Mouse (Mus musculus) cerebellum, adult 2 months (tissue): Measurements from ENCODE around the gene B9d1. TPM values are rescaled to one million over a fixed set of nuclear protein-coding genes. Genes with fewer than 3 reads are reported as not detected.
A peak's percentile ranks its signal among the peaks of the same experiment; 100 is the strongest.

ENCODE experiments used
- DNase-seq, 2 experiments: peaks; one replicate each; pipeline ENCODE4 v3.0.0; 2021
- H3K27ac ChIP-seq: fragments of 200-500 bp; 2 replicates; pipeline ENCODE4 v1.5.1; 2012; ENCODE audit warnings: low read length, control low read depth, inconsistent platforms; ENCODE audit not compliant: insufficient read depth
- H3K27me3 ChIP-seq: fragments of 200-500 bp; 2 replicates; pipeline ENCODE4 v1.6.1; 2012; ENCODE audit warnings: inconsistent platforms, mild to moderate bottlenecking, low read length, moderate library complexity; ENCODE audit not compliant: control insufficient read depth, insufficient read depth
- H3K4me1 ChIP-seq: fragments of 200-500 bp; 2 replicates; pipeline ENCODE4 v1.6.1; 2011; ENCODE audit warnings: low read length; ENCODE audit not compliant: control insufficient read depth, insufficient read depth
- H3K4me3 ChIP-seq: fragments of 200-500 bp; replicated peaks from 2 replicates; pipeline ENCODE3; 2011; ENCODE audit warnings: mild to moderate bottlenecking, low read depth, low read length, control low read depth; ENCODE audit not compliant: insufficient read depth
- CTCF ChIP-seq: fragments of 200-500 bp; IDR thresholded peaks from 2 replicates; pipeline ENCODE4 v1.5.1; 2011; ENCODE audit warnings: low read depth, mild to moderate bottlenecking, control low read depth, low read length, moderate library complexity, borderline replicate concordance; ENCODE audit not compliant: insufficient read depth
- POLR2A ChIP-seq: fragments of 200-500 bp; IDR thresholded peaks from 2 replicates; pipeline ENCODE4 v1.6.1; 2011; ENCODE audit warnings: low read length, control low read depth, borderline replicate concordance; ENCODE audit not compliant: insufficient read depth
- WGBS: fragments of 180-500 bp; shearing (Covaris S2); methylation state at CpG from one replicate; pipeline ENCODE4 v1.1.7; 2018; 5-methylcytosine and 5-hydroxymethylcytosine counted together
- polyA plus RNA-seq: library from polyadenylated mRNA; depleted of rRNA; stranded (reverse); fragments of >200 nt; gene quantifications from 2 replicates; pipeline ENCODE4 v1.2.3, GENCODE M21; 2012

B9d1 gene
- polyA plus RNA-seq, 1 experiment = 36.2 TPM

GRCm38 (mm10) chr11:61485541-61486457, 19.1 kb upstream of the B9d1 start:
- no peak for TF ChIP-seq POLR2A
- TF ChIP-seq CTCF = no peak
- peak; percentile 62 to 68 for DNase-seq
- WGBS = 60% methylated on average over 22 of the region's 22 CpGs
- Histone ChIP-seq H3K4me1 (peaks cover 60% of the 10 kb centered on the region), H3K4me3 (no peak overlapping the region), H3K27ac (no peak overlapping the region), H3K27me3 (no peaks in the 10 kb centered on the region)

GRCm38 (mm10) chr11:61486458-61487219, 18.3 kb upstream of the B9d1 start:
- 54% methylated on average over 14 of the region's 14 CpGs for WGBS
- Histone ChIP-seq H3K27me3 (no peaks in the 10 kb centered on the region), H3K27ac (no peak overlapping the region), H3K4me3 (no peak overlapping the region), H3K4me1 (peaks cover 59% of the 10 kb centered on the region)
- TF ChIP-seq POLR2A = no peak
- no peak for TF ChIP-seq CTCF
- no peak for DNase-seq

GRCm38 (mm10) chr11:61487401-61487800, 17.5 kb upstream of the B9d1 start:
- TF ChIP-seq POLR2A = no peak
- no peak for TF ChIP-seq CTCF
- no peaks in the 10 kb centered on the region for H3K27me3 ChIP-seq
- 54% methylated on average over 2 of the region's 2 CpGs for WGBS
- no peak overlapping the region for H3K4me3 ChIP-seq
- DNase-seq = no peak
- H3K4me1 ChIP-seq = peaks cover 57% of the 10 kb centered on the region
- H3K27ac ChIP-seq = no peak overlapping the region

- H3K4me3 ChIP-seq = no peak overlapping the region
- peaks cover 62% of the 10 kb centered on the region for H3K4me1 ChIP-seq
- no peaks in the 10 kb centered on the region for H3K27me3 ChIP-seq
- H3K27ac ChIP-seq = no peak overlapping the region
- 77% methylated on average over 7 of the region's 7 CpGs for WGBS
- DNase-seq = no peak
- TF ChIP-seq POLR2A (no peak), CTCF (no peak)
Observed at GRCm38 (mm10) chr11:61487936-61488335, 17.0 kb upstream of the B9d1 start.

GRCm38 (mm10) chr11:61489085-61489484, 15.9 kb upstream of the B9d1 start:
- H3K27ac ChIP-seq = no peak overlapping the region
- DNase-seq = no peak
- H3K4me1 ChIP-seq = peaks cover 59% of the 10 kb centered on the region
- TF ChIP-seq POLR2A (no peak), CTCF (no peak)
- 43% methylated on average over 2 of the region's 2 CpGs for WGBS
- no peak overlapping the region for H3K4me3 ChIP-seq
- H3K27me3 ChIP-seq = no peaks in the 10 kb centered on the region

- no peak overlapping the region for H3K4me3 ChIP-seq
- peaks cover 51% of the 10 kb centered on the region for H3K4me1 ChIP-seq
Observed at GRCm38 (mm10) chr11:61489874-61490273, 15.1 kb upstream of the B9d1 start.

GRCm38 (mm10) chr11:61490944-61491520, 13.9 kb upstream of the B9d1 start:
- H3K4me1 ChIP-seq = peaks cover 42% of the 10 kb centered on the region
- DNase-seq = no peak

More at GRCm38 (mm10) chr11:61489874-61490273, 15.1 kb upstream of the B9d1 start:
- TF ChIP-seq POLR2A (no peak), CTCF (no peak)
- Histone ChIP-seq H3K27me3 (no peaks in the 10 kb centered on the region), H3K27ac (no peak overlapping the region)
- WGBS = 55% methylated on average over 8 of the region's 8 CpGs
- DNase-seq = no peak

More at GRCm38 (mm10) chr11:61490944-61491520, 13.9 kb upstream of the B9d1 start:
- 68% methylated on average over 22 of the region's 22 CpGs for WGBS
- no peak overlapping the region for H3K27ac ChIP-seq
- TF ChIP-seq CTCF (no peak), POLR2A (no peak)
- no peak overlapping the region for H3K4me3 ChIP-seq
- no peaks in the 10 kb centered on the region for H3K27me3 ChIP-seq
